Mouse (Mus musculus): ENCODE data around the gene Msh5.

DNA sequence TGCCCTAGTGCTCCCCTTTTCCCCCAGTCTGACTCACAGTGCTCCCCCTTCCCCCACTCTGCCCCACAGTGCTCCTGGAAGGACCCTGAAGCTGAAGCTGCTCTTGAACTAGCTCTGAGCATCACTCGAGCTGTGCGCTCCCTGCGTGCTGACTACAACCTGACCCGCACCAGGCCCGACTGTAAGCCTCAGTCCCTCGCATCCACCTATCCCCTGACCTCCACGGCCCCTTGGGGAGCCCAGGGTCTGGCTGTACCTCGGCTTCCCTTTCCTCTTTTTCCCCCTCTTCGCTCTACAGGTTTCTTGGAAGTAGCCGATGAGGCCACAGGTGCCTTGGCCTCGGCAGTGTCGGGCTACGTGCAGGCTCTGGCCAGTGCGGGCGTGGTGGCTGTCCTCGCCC is 31.2 kb downstream of the Msh5 start:
- no peak for TF ChIP-seq GATA1 (IDR thresholded peaks at IDR 0.05; ENCODE audit: low read length)
- no peak for TF ChIP-seq TAL1 (IDR thresholded peaks at IDR 0.05; ENCODE audit: low read length)

All from erythroblast, embryonic 14.5 days (primary cell).